Mouse (Mus musculus): Measurements from ENCODE around the gene Tbp.

DNA sequence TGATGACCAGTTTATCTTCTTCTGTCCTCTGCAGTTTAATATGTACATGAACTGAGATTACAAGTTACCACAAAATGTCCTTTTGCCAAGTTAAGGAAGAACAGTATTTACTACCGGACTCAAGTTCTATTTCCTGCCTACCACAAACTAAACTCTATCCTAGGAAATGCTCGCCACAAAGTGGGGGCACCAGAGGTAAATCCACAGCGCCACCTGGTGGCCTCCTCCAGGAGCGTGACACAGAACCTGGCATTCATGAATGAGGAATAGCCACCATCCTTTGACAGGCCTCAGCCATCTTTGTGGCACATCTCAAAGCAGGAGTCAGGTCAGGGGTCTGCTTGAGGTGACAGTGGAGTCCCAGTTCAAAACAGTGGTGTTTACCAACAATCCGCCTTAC is 32.0 kb upstream of the Tbp start:
- TF ChIP-seq CTCF (IDR thresholded peaks at IDR 0.05; ENCODE audit: low read depth) (peak; percentile 93), EP300 (IDR thresholded peaks at IDR 0.05; ENCODE audit: low read depth) (no peak)
